8 mouse cellular contexts compared by ENCODE assay signal in genomic region chr17:47428831-47429304, GRCm38 (mm10). TPM values are rescaled to one million over a fixed set of nuclear protein-coding genes. Genes with fewer than 3 reads are reported as not detected.
DNase-seq lines count a peak whose midpoint lies in the region; ATAC-seq lines count a peak whose summit lies in the region.
"Had no signal": no experiment of that assay in that cellular context is flagged by ENCODE, and none has a peak within 500 bp of the region (broad histone marks: within the 10 kb centered on the region; RNA-seq: fewer than 3 reads in every experiment).

No protein-coding gene starts in this region.

- H3K36me3 ChIP-seq in forebrain, embryonic 10.5 days (replicated peaks): no peaks in the 10 kb centered on the region
- H3K36me3 ChIP-seq in hindbrain, embryonic 12.5 days: no peaks in the 10 kb centered on the region
- no peaks in the 10 kb centered on the region for H3K36me3 ChIP-seq in liver, embryonic 12.5 days
- no peaks in the 10 kb centered on the region for H3K36me3 ChIP-seq in neural tube, embryonic 12.5 days

- peak overlapping the region; percentile 13; the same call in 1 of the 2 replicates for H3K4me2 ChIP-seq in hindbrain, embryonic 12.5 days (replicated peaks)
- peak overlapping the region; percentile 9; the same call in 1 of the 2 replicates for H3K4me2 ChIP-seq in liver, embryonic 12.5 days
- H3K4me2 ChIP-seq in neural tube, embryonic 12.5 days (replicated peaks): peak overlapping the region; percentile 18; the same call in 1 of the 2 replicates

- H3K4me1 ChIP-seq in forebrain, embryonic 10.5 days: peaks cover 18% of the 10 kb centered on the region
- peaks cover 9% of the 10 kb centered on the region for H3K4me1 ChIP-seq in hindbrain, embryonic 12.5 days
- H3K4me1 ChIP-seq in liver, embryonic 12.5 days: peaks cover 18% of the 10 kb centered on the region
- H3K4me1 ChIP-seq in neural tube, embryonic 12.5 days: no peaks in the 10 kb centered on the region

- peak; percentile 72 for DNase-seq in adrenal gland, postnatal 14 days
- DNase-seq in forebrain, embryonic 10.5 days (ENCODE audit: extremely low spot score, low spot score): peak; percentile 63
- DNase-seq in urinary bladder, adult 18-20 months (ENCODE audit: low spot score in 2 of 2): no peak
- DNase-seq in left cerebral cortex, postnatal 14 days (ENCODE audit: low spot score in 2 of 2): no peak

- no peaks in the 10 kb centered on the region for H3K9me3 ChIP-seq in forebrain, embryonic 10.5 days
- H3K9me3 ChIP-seq in hindbrain, embryonic 12.5 days (replicated peaks): no peaks in the 10 kb centered on the region
- H3K9me3 ChIP-seq in liver, embryonic 12.5 days (replicated peaks): no peaks in the 10 kb centered on the region
- H3K9me3 ChIP-seq in neural tube, embryonic 12.5 days: no peaks in the 10 kb centered on the region

- intact Hi-C loops in left cerebral cortex, postnatal 14 days (cut with DNase I): no loop called here

- whole genome bisulfite sequencing in forebrain, embryonic 10.5 days: 7% methylated on average over 8 of the region's 8 CpGs
- WGBS in hindbrain, embryonic 12.5 days: 6% methylated on average over 8 of the region's 8 CpGs
- 14% methylated on average over 8 of the region's 8 CpGs for WGBS in liver, embryonic 12.5 days (ENCODE audit: insufficient replicate concordance)
- 4% methylated on average over 8 of the region's 8 CpGs for WGBS in neural tube, embryonic 12.5 days

- H3K9ac ChIP-seq in hindbrain, embryonic 12.5 days: 0 out of 2 replicates have a peak overlapping the region, but pooled peaks have one; percentile 1
- H3K9ac ChIP-seq in liver, embryonic 12.5 days: no peak overlapping the region
- H3K9ac ChIP-seq in neural tube, embryonic 12.5 days: no peak overlapping the region

- 0 out of 2 replicates have a peak overlapping the region, but pooled peaks have one; percentile 5 for H3K4me3 ChIP-seq in forebrain, embryonic 10.5 days
- H3K4me3 ChIP-seq in hindbrain, embryonic 12.5 days: no peak overlapping the region
- H3K4me3 ChIP-seq in liver, embryonic 12.5 days: no peak overlapping the region
- no peak overlapping the region for H3K4me3 ChIP-seq in neural tube, embryonic 12.5 days

- H3K27me3 ChIP-seq in forebrain, embryonic 10.5 days (ENCODE audit: poor library complexity, severe bottlenecking): peaks cover 20% of the 10 kb centered on the region
- H3K27me3 ChIP-seq in hindbrain, embryonic 12.5 days: no peaks in the 10 kb centered on the region
- H3K27me3 ChIP-seq in liver, embryonic 12.5 days (replicated peaks): peaks cover 26% of the 10 kb centered on the region
- no peaks in the 10 kb centered on the region for H3K27me3 ChIP-seq in neural tube, embryonic 12.5 days (replicated peaks)

- ATAC-seq in hindbrain, embryonic 12.5 days (ENCODE audit: low FRiP score): peak; percentile 61
- ATAC-seq in liver, embryonic 12.5 days: peak; percentile 16; the same call in 1 of the 2 replicates
- peak; percentile 48; the same call in 1 of the 2 replicates for ATAC-seq in neural tube, embryonic 12.5 days (ENCODE audit: low FRiP score, low read depth)

- H3K27ac ChIP-seq in forebrain, embryonic 10.5 days: no peak overlapping the region; the same call in 1 of the 2 replicates
- H3K27ac ChIP-seq in hindbrain, embryonic 12.5 days: no peak overlapping the region
- no peak overlapping the region for H3K27ac ChIP-seq in liver, embryonic 12.5 days
- no peak overlapping the region for H3K27ac ChIP-seq in neural tube, embryonic 12.5 days

RNA-seq across cellular contexts. Expression of gene AI661453, which starts 7.5 kb away (rescaled TPM):
- total RNA-seq in adrenal gland, postnatal 14 days (2021): 1.4 and 1.7 TPM in 2 replicates
- 0.22 and 0.37 TPM in 2 replicates for polyA plus RNA-seq in forebrain, embryonic 10.5 days (2016; fragmentation: Nextera tagmentation; extraction: Ambion mirVana)
- 0.28 and 0.34 TPM in 2 replicates for polyA plus RNA-seq in hindbrain, embryonic 12.5 days (2016; fragmentation: Nextera tagmentation; extraction: Ambion mirVana)
- polyA plus RNA-seq in liver, embryonic 12.5 days (2016; fragmentation: Nextera tagmentation; extraction: Ambion mirVana): 0.10 and 0.31 TPM in 2 replicates
- polyA plus RNA-seq in neural tube, embryonic 12.5 days (2016; fragmentation: Nextera tagmentation; extraction: Ambion mirVana): 0.14 and 0.32 TPM in 2 replicates
- total RNA-seq in left cerebral cortex, postnatal 14 days (2021): under 1 TPM; 0.23 to 0.59 TPM

RNA-seq across cellular contexts. Expression of gene 1700001C19Rik, which starts 8.3 kb away (rescaled TPM):
- total RNA-seq in adrenal gland, postnatal 14 days (2021): 0.82 TPM in 1 of 2 replicates, not detected in the other
- polyA plus RNA-seq in forebrain, embryonic 10.5 days (2016; fragmentation: Nextera tagmentation; extraction: Ambion mirVana): 0.27 TPM in 1 of 2 replicates, not detected in the other
- 0.14 and 0.65 TPM in 2 replicates for polyA plus RNA-seq in hindbrain, embryonic 12.5 days (2016; fragmentation: Nextera tagmentation; extraction: Ambion mirVana)
- 0.62 and 0.66 TPM in 2 replicates for polyA plus RNA-seq in liver, embryonic 12.5 days (2016; fragmentation: Nextera tagmentation; extraction: Ambion mirVana)
- polyA plus RNA-seq in neural tube, embryonic 12.5 days (2016; fragmentation: Nextera tagmentation; extraction: Ambion mirVana): 0.37 and 0.68 TPM in 2 replicates
- total RNA-seq in left cerebral cortex, postnatal 14 days (2021): not detected
- polyA plus RNA-seq: spleen, adult 2 months had no signal

RNA-seq across cellular contexts. Expression of gene Guca1a, which starts 28.5 kb away (rescaled TPM):
- 1.1 TPM in 2 replicates for total RNA-seq in adrenal gland, postnatal 14 days (2021)
- 0.99 and 1.7 TPM in 2 replicates for polyA plus RNA-seq in forebrain, embryonic 10.5 days (2016; fragmentation: Nextera tagmentation; extraction: Ambion mirVana)
- polyA plus RNA-seq in hindbrain, embryonic 12.5 days (2016; fragmentation: Nextera tagmentation; extraction: Ambion mirVana): 0.84 and 1.2 TPM in 2 replicates
- polyA plus RNA-seq in liver, embryonic 12.5 days (2016; fragmentation: Nextera tagmentation; extraction: Ambion mirVana): 0.97 and 1.4 TPM in 2 replicates
- 0.95 and 1.1 TPM in 2 replicates for polyA plus RNA-seq in neural tube, embryonic 12.5 days (2016; fragmentation: Nextera tagmentation; extraction: Ambion mirVana)
- total RNA-seq in left cerebral cortex, postnatal 14 days (2021): under 1 TPM in 1 of 2 experiments, not detected in 1; 0.40 TPM

RNA-seq across cellular contexts. Expression of gene Guca1b, which starts 43.7 kb away (rescaled TPM):
- total RNA-seq in adrenal gland, postnatal 14 days (2021): 0.79 and 1.0 TPM in 2 replicates
- polyA plus RNA-seq in forebrain, embryonic 10.5 days (2016; fragmentation: Nextera tagmentation; extraction: Ambion mirVana): 1.3 and 1.5 TPM in 2 replicates
- polyA plus RNA-seq in hindbrain, embryonic 12.5 days (2016; fragmentation: Nextera tagmentation; extraction: Ambion mirVana): 0.59 and 0.93 TPM in 2 replicates
- 0.48 and 0.56 TPM in 2 replicates for polyA plus RNA-seq in liver, embryonic 12.5 days (2016; fragmentation: Nextera tagmentation; extraction: Ambion mirVana)
- 0.75 and 0.85 TPM in 2 replicates for polyA plus RNA-seq in neural tube, embryonic 12.5 days (2016; fragmentation: Nextera tagmentation; extraction: Ambion mirVana)
- total RNA-seq in left cerebral cortex, postnatal 14 days (2021): under 1 TPM; 0.72 to 0.77 TPM

Comparison
In these comparisons a context has a peak if more than half of its experiments do, and no peak if none do; other contexts are left out.
1. DNase-seq: peak in adrenal gland, postnatal 14 days (single experiment) and forebrain, embryonic 10.5 days (single experiment); none in urinary bladder, adult 18-20 months (0 of 2) and left cerebral cortex, postnatal 14 days (0 of 2).
2. Peak in every context shown above with its lines, with median percentiles within 50 percentile points of each other: ATAC-seq and H3K4me2 ChIP-seq.